Comparison of ENCODE assay signal across 25 mouse cellular contexts in the genomic region with DNA sequence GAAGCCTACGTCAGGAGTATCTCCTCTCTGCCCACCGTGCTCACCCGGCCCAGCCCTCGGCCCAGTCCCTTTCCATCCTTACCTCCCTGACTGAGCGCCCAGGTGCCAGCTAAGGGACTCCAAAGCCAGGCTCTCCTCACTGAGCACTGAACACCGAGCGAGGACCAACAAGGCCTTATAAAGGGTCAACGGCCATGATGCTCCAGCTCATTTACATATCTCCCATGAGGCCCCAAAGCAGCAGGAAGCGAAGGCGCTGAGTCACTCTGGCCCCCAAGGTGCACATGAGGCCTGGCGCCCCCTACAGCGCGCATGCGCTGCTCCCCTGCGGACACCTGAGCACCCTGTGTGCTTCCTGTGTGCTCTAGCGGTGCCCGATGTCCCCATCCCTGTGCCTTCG. TPM values are rescaled to one million over a fixed set of nuclear protein-coding genes. Genes with fewer than 3 reads are reported as not detected.
A peak's percentile ranks its signal among the peaks of the same experiment; 100 is the strongest.
DNase-seq lines count a peak whose midpoint lies in the region; TF ChIP-seq lines count a peak whose summit lies in the region.
"Had no signal": no experiment of that assay in that cellular context is flagged by ENCODE, and none has a peak within 500 bp of the region (broad histone marks: within the 10 kb centered on the region; RNA-seq: fewer than 3 reads in every experiment).

No protein-coding gene starts in this region.

- no peak overlapping the region for H3K4me3 ChIP-seq in heart, adult 2 months
- H3K4me3 ChIP-seq: embryonic facial prominence, embryonic 10.5 days; forebrain, embryonic 13.5 days; left cerebral cortex, adult 2 months; liver, embryonic 13.5 days; midbrain, embryonic 12.5 days; neural tube, embryonic 12.5 days had no signal

- H3K79me2 ChIP-seq in heart, adult 2 months (replicated peaks; ENCODE audit: control insufficient read depth, insufficient read depth, low read length) = no peaks in the 10 kb centered on the region

- intact Hi-C loops in heart, adult 2 months (cut with DNase I) = no loop called here

- H3K9ac ChIP-seq in heart, adult 2 months (ENCODE audit: low read depth, low read length) = no peak overlapping the region
- H3K9ac ChIP-seq: forebrain, embryonic 13.5 days; liver, embryonic 13.5 days; midbrain, embryonic 12.5 days; neural tube, embryonic 12.5 days had no signal

- no peaks in the 10 kb centered on the region for H3K36me3 ChIP-seq in heart, adult 2 months (ENCODE audit: control insufficient read depth, insufficient read depth, low read length)
- H3K36me3 ChIP-seq: embryonic facial prominence, embryonic 10.5 days; liver, embryonic 13.5 days; midbrain, embryonic 12.5 days; neural tube, embryonic 12.5 days had no signal

- no peak for TF ChIP-seq POLR2A in heart, adult 2 months (IDR thresholded peaks at IDR 0.05; ENCODE audit: insufficient read depth, low read depth, low read length)

- H3K27ac ChIP-seq in heart, adult 2 months = no peak overlapping the region
- H3K27ac ChIP-seq: embryonic facial prominence, embryonic 10.5 days; forebrain, embryonic 13.5 days; left cerebral cortex, adult 2 months; liver, embryonic 13.5 days; macrophage; midbrain, embryonic 12.5 days; neural tube, embryonic 12.5 days had no signal

- WGBS in heart, adult 2 months = 93% methylated on average over 18 of the region's 18 CpGs

- no peaks in the 10 kb centered on the region; the same call in 1 of the 2 replicates for H3K4me1 ChIP-seq in heart, adult 2 months (ENCODE audit: control insufficient read depth, insufficient read depth, low read length)
- H3K4me1 ChIP-seq: embryonic facial prominence, embryonic 10.5 days; neural tube, embryonic 12.5 days had no signal

- no peaks in the 10 kb centered on the region for H3K27me3 ChIP-seq in heart, adult 2 months (ENCODE audit: control insufficient read depth, insufficient read depth, low read length)
- H3K27me3 ChIP-seq: forebrain, embryonic 13.5 days; liver, embryonic 13.5 days; midbrain, embryonic 12.5 days; neural tube, embryonic 12.5 days had no signal

- no peak for TF ChIP-seq EP300 in heart, adult 2 months (IDR thresholded peaks at IDR 0.05; ENCODE audit: insufficient read depth, low read depth, low read length)

- no peak for TF ChIP-seq CTCF in heart, adult 2 months (IDR thresholded peaks at IDR 0.05)

- peak; percentile 85 for DNase-seq in heart, adult 11 months
- no peak for DNase-seq in heart, adult 2 months
- peak; percentile 4 for DNase-seq in thymus, postnatal 25 days
- DNase-seq in thymus, postnatal 0 days (ENCODE audit: low spot score) = no peak
- peak; percentile 40 for DNase-seq in R1 (ENCODE audit: low read depth, low spot score)
- DNase-seq in embryo, embryonic 10 days (ENCODE audit: low spot score) = no peak
- DNase-seq in right cerebral cortex, adult 2 months (ENCODE audit: low spot score in 2 of 2) = no peak
- DNase-seq in cerebellum, adult 11-12 months = no peak
- DNase-seq: cerebellum, adult 8-10 months; gastrocnemius, postnatal 25 days; kidney, adult 9 months; kidney, postnatal 25 days; liver, embryonic 13.5 days had no signal

RNA-seq across cellular contexts. Expression of a gene that starts 0.4 kb away (rescaled TPM):
- not detected for total RNA-seq in heart, adult 2 months (2021)
- not detected in 2 replicates for polyA plus RNA-seq in heart, adult 2 months (2012; rRNA removed)
- polyA plus RNA-seq in thymus, postnatal 0 days (2015; fragmentation: Nextera tagmentation; extraction: Ambion mirVana) = 0.10 and 0.13 TPM in 2 replicates
- total RNA-seq: gastrocnemius, postnatal 25 days; layer of hippocampus, adult 8-10 months; left cerebral cortex, adult 2 months had no signal
- polyA plus RNA-seq: embryonic facial prominence, embryonic 10.5 days; forebrain, embryonic 13.5 days; heart, postnatal 0 days; hindbrain, embryonic 11.5 days; limb, embryonic 11.5 days; lung, embryonic 16.5 days; macrophage; midbrain, embryonic 12.5 days; neural tube, embryonic 12.5 days; small intestine, adult 2 months had no signal

RNA-seq across cellular contexts. Expression of a gene that starts 27.8 kb away (rescaled TPM):
- total RNA-seq in heart, adult 2 months (2021) = not detected
- not detected in 2 replicates for polyA plus RNA-seq in heart, adult 2 months (2012; rRNA removed)
- not detected in 2 replicates for polyA plus RNA-seq in thymus, postnatal 0 days (2015; fragmentation: Nextera tagmentation; extraction: Ambion mirVana)
- total RNA-seq: gastrocnemius, postnatal 25 days; layer of hippocampus, adult 8-10 months; left cerebral cortex, adult 2 months had no signal
- polyA plus RNA-seq: embryonic facial prominence, embryonic 10.5 days; forebrain, embryonic 13.5 days; heart, postnatal 0 days; hindbrain, embryonic 11.5 days; lung, embryonic 16.5 days; macrophage; midbrain, embryonic 12.5 days; neural tube, embryonic 12.5 days; small intestine, adult 2 months had no signal

RNA-seq across cellular contexts. Expression of a gene that starts 37.1 kb away (rescaled TPM):
- not detected for total RNA-seq in heart, adult 2 months (2021)
- not detected in 2 replicates for polyA plus RNA-seq in heart, adult 2 months (2012; rRNA removed)
- polyA plus RNA-seq in thymus, postnatal 0 days (2015; fragmentation: Nextera tagmentation; extraction: Ambion mirVana) = 2.5 and 4.1 TPM in 2 replicates
- total RNA-seq: gastrocnemius, postnatal 25 days; layer of hippocampus, adult 8-10 months; left cerebral cortex, adult 2 months had no signal
- polyA plus RNA-seq: embryonic facial prominence, embryonic 10.5 days; forebrain, embryonic 13.5 days; hindbrain, embryonic 11.5 days; limb, embryonic 11.5 days; lung, embryonic 16.5 days; macrophage; midbrain, embryonic 12.5 days; neural tube, embryonic 12.5 days had no signal

RNA-seq across cellular contexts. Expression of a gene that starts 42.0 kb away (rescaled TPM):
- under 1 TPM; 0.20 to 0.37 TPM for total RNA-seq in heart, adult 2 months (2021)
- polyA plus RNA-seq in heart, adult 2 months (2012; rRNA removed) = 1.9 and 3.2 TPM in 2 replicates
- 0.37 and 0.61 TPM in 2 replicates for polyA plus RNA-seq in thymus, postnatal 0 days (2015; fragmentation: Nextera tagmentation; extraction: Ambion mirVana)
- polyA plus RNA-seq: embryonic facial prominence, embryonic 10.5 days; heart, postnatal 0 days; limb, embryonic 11.5 days; liver, embryonic 13.5 days; lung, embryonic 16.5 days; macrophage; small intestine, adult 2 months had no signal

RNA-seq across cellular contexts. Expression of a gene that starts 54.7 kb away (rescaled TPM):
- not detected for total RNA-seq in heart, adult 2 months (2021)
- not detected in 2 replicates for polyA plus RNA-seq in heart, adult 2 months (2012; rRNA removed)
- 0.27 and 0.53 TPM in 2 replicates for polyA plus RNA-seq in thymus, postnatal 0 days (2015; fragmentation: Nextera tagmentation; extraction: Ambion mirVana)
- total RNA-seq: gastrocnemius, postnatal 25 days; layer of hippocampus, adult 8-10 months; left cerebral cortex, adult 2 months had no signal
- polyA plus RNA-seq: embryonic facial prominence, embryonic 10.5 days; forebrain, embryonic 13.5 days; hindbrain, embryonic 11.5 days; limb, embryonic 11.5 days; macrophage; midbrain, embryonic 12.5 days; neural tube, embryonic 12.5 days had no signal

Comparison
In these comparisons a context has a peak if more than half of its experiments do, and no peak if none do; other contexts are left out.
1. DNase-seq: peak in heart, adult 11 months (single experiment), thymus, postnatal 25 days (single experiment) and R1 (single experiment); none in heart, adult 2 months (0 of 2), thymus, postnatal 0 days (single experiment), embryo, embryonic 10 days (single experiment), right cerebral cortex, adult 2 months (0 of 2) and cerebellum, adult 11-12 months (single experiment).